Mouse (Mus musculus): ENCODE results near the gene Col1a1. TPM values are rescaled to one million over a fixed set of nuclear protein-coding genes. Genes with fewer than 3 reads are reported as not detected.

The Col1a1 gene
- polyA plus RNA-seq, 1 experiment from 2014 or later: 569 TPM

DNA sequence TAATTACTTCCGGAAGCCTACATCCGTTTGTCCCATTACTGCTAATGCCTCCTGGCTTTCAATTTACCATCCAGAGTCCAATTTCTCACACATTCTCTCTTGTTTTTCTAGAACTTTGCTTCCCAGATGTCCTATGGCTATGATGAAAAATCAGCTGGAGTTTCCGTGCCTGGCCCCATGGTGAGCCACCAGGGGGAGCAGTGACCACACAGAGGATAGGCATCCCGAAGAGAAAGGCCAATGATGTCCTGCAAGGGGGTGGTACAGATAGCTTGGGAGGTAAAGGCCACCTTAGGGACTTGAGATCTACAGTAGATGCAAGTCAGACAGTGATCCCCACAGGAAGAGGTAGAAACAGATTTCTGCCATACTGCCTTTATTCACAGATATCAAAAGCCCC is 3.3 kb downstream of the Col1a1 start:
- Histone ChIP-seq H3K27me3 (peaks cover 88% of the 10 kb centered on the region), H3K36me3 (no peaks in the 10 kb centered on the region), H3K4me1 (peaks cover 18% of the 10 kb centered on the region), H3K9me3 (no peaks in the 10 kb centered on the region), H3K4me2 (replicated peaks) (no peak overlapping the region), H3K27ac (replicated peaks) (no peak overlapping the region), H3K4me3 (no peak overlapping the region), H3K9ac (replicated peaks) (no peak overlapping the region)
- 21% methylated on average over 4 of the region's 4 CpGs for WGBS
- no peak for ATAC-seq (ENCODE audit: low FRiP score, low read depth)

- WGBS: 42% methylated on average over 9 of the region's 9 CpGs
- no peaks in the 10 kb centered on the region for H3K9me3 ChIP-seq
- H3K4me2 ChIP-seq (replicated peaks): no peak overlapping the region
- no peak overlapping the region for H3K4me3 ChIP-seq
- peaks cover 18% of the 10 kb centered on the region for H3K4me1 ChIP-seq
- no peak overlapping the region for H3K9ac ChIP-seq (replicated peaks)
- H3K27ac ChIP-seq (replicated peaks): no peak overlapping the region
- no peak for ATAC-seq (ENCODE audit: low FRiP score, low read depth)
- H3K36me3 ChIP-seq: no peaks in the 10 kb centered on the region
- peaks cover 70% of the 10 kb centered on the region for H3K27me3 ChIP-seq
Measured at GRCm38 (mm10) chr11:94941121-94941520, 5.1 kb downstream of the Col1a1 start.

DNA sequence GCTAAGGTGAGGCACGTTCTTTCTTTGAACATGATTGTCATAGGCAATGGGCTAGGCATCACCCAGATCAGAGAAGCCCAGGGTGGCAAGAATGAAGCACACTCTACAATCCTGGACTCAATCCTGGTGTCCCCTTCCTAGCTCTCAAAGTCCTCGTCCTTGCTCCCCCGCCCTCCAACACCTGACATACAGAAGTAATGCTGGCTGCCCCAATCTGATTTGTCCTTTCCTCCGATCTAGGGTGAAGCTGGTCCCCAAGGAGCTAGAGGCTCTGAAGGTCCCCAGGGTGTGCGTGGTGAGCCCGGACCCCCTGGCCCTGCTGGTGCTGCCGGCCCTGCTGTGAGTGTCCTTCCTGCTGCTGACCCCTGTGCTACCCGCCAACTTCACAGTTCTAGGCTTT is 5.8 kb downstream of the Col1a1 start:
- H3K9ac ChIP-seq (replicated peaks): no peak overlapping the region
- H3K4me1 ChIP-seq: peaks cover 14% of the 10 kb centered on the region
- no peak overlapping the region for H3K4me2 ChIP-seq (replicated peaks)
- no peaks in the 10 kb centered on the region for H3K36me3 ChIP-seq
- 83% methylated on average over 8 of the region's 8 CpGs for WGBS
- H3K27ac ChIP-seq (replicated peaks): no peak overlapping the region
- H3K4me3 ChIP-seq: no peak overlapping the region
- H3K27me3 ChIP-seq: peaks cover 63% of the 10 kb centered on the region
- ATAC-seq (ENCODE audit: low FRiP score, low read depth): no peak
- H3K9me3 ChIP-seq: no peaks in the 10 kb centered on the region

DNA sequence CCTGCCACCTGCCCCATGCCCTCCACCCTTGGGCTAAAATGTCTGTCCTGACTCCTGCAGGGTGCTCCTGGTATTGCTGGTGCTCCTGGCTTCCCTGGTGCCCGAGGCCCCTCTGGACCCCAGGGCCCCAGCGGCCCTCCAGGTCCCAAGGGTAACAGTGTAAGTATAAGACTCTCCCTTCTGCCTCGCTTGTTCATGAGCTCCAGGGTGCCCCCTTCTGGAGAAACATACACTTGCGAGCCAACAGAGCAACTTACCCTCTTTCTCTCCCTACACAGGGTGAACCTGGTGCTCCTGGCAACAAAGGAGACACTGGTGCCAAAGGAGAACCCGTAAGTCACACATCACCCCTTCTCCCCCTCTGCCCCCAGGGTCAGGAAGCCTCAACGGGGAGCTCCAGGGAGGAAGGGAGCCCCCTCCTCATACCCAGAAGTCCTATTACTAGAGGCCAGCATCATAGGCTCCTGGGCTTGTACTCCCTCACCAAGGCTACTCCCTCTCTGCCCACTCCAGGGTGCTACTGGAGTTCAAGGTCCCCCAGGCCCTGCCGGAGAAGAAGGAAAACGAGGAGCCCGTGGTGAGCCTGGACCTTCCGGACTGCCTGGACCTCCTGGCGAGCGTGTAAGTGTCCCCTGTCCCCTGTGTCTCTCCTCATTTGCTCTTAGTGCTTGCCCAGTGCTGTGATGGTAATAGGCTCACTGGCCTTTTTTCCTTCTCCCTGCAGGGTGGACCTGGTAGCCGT is 6.4 kb downstream of the Col1a1 start:
- H3K9me3 ChIP-seq: no peaks in the 10 kb centered on the region
- H3K4me3 ChIP-seq: no peak overlapping the region
- H3K4me1 ChIP-seq: peaks cover 9% of the 10 kb centered on the region
- no peak for ATAC-seq (ENCODE audit: low FRiP score, low read depth)
- H3K27ac ChIP-seq (replicated peaks): no peak overlapping the region
- no peak overlapping the region for H3K4me2 ChIP-seq (replicated peaks)
- H3K27me3 ChIP-seq: peaks cover 59% of the 10 kb centered on the region
- no peak overlapping the region for H3K9ac ChIP-seq (replicated peaks)
- H3K36me3 ChIP-seq: no peaks in the 10 kb centered on the region
- 53% methylated on average over 13 of the region's 13 CpGs for WGBS

DNA sequence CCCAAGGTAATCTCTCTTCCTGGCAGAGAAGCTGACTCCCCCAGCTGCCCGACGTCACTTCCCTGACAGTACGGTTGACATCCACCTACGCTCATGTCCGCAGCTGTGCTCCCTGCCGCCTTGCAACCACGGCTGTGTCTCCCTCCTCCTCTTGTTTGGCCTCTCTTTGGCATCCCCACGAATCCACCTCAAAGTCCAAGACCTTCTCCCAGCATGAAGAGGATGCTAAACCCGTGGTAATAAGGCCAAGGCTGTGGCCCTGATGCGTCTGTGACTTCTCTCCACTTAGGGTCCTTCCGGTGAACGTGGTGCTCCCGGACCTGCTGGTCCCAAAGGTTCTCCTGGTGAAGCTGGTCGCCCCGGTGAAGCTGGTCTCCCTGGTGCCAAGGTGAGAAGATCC is 7.0 kb downstream of the Col1a1 start:
- no peak overlapping the region for H3K4me2 ChIP-seq (replicated peaks)
- H3K36me3 ChIP-seq: no peaks in the 10 kb centered on the region
- no peak overlapping the region for H3K27ac ChIP-seq (replicated peaks)
- no peaks in the 10 kb centered on the region for H3K9me3 ChIP-seq
- no peak for ATAC-seq (ENCODE audit: low FRiP score, low read depth)
- 84% methylated on average over 15 of the region's 15 CpGs for WGBS
- no peak overlapping the region for H3K9ac ChIP-seq (replicated peaks)
- peaks cover 53% of the 10 kb centered on the region for H3K27me3 ChIP-seq
- H3K4me3 ChIP-seq: no peak overlapping the region
- H3K4me1 ChIP-seq: 0 out of 2 replicates have a peak, but pooled peaks cover 3% of the 10 kb centered on the region

GRCm38 (mm10) chr11:94944295-94944694 is 8.3 kb downstream of the Col1a1 start:
- Histone ChIP-seq H3K4me3 (no peak overlapping the region), H3K4me2 (replicated peaks) (no peak overlapping the region), H3K4me1 (0 out of 2 replicates have a peak, but pooled peaks cover 2% of the 10 kb centered on the region), H3K36me3 (no peaks in the 10 kb centered on the region), H3K9me3 (no peaks in the 10 kb centered on the region), H3K27ac (replicated peaks) (no peak overlapping the region), H3K27me3 (peaks cover 41% of the 10 kb centered on the region), H3K9ac (replicated peaks) (no peak overlapping the region)
- ATAC-seq (ENCODE audit: low FRiP score, low read depth): no peak
- 22% methylated on average over 8 of the region's 8 CpGs for WGBS

GRCm38 (mm10) chr11:94945236-94945635 is 9.2 kb downstream of the Col1a1 start:
- 0 out of 2 replicates have a peak, but pooled peaks cover 2% of the 10 kb centered on the region for H3K4me1 ChIP-seq
- peaks cover 32% of the 10 kb centered on the region for H3K27me3 ChIP-seq
- H3K27ac ChIP-seq (replicated peaks): no peak overlapping the region
- H3K4me3 ChIP-seq: no peak overlapping the region
- no peak overlapping the region for H3K4me2 ChIP-seq (replicated peaks)
- H3K36me3 ChIP-seq: no peaks in the 10 kb centered on the region
- no peak for ATAC-seq (ENCODE audit: low FRiP score, low read depth)
- WGBS: 82% methylated on average over 12 of the region's 12 CpGs
- no peak overlapping the region for H3K9ac ChIP-seq (replicated peaks)
- no peaks in the 10 kb centered on the region for H3K9me3 ChIP-seq

DNA sequence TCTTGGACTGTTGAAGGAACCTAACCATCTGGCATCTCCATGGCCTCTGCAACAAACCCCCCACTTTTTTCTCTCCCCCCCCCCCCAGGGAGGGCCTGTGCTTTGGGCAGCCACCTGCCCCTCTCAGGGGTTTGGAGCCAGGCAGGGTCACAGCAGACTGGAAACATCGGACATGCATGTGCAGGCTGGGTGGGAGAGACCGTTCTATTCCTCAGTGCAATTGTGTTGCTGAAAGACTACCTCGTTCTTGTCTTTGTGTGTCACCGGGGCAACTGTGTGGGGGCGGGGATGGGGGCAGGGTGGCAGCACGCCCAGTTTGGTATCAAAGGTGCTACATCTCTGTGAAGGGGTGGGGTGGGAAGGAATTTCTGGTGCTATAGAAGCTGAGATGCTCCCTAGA is 16.1 kb downstream of the Col1a1 start:
- Histone ChIP-seq H3K27me3 (peaks cover 3% of the 10 kb centered on the region; the same call in 1 of the 2 replicates), H3K9ac (replicated peaks) (no peak overlapping the region), H3K27ac (replicated peaks) (peak overlapping the region; percentile 50), H3K4me1 (peaks cover 19% of the 10 kb centered on the region), H3K4me2 (replicated peaks) (peak overlapping the region; percentile 6; the same call in 1 of the 2 replicates), H3K9me3 (no peaks in the 10 kb centered on the region), H3K36me3 (no peaks in the 10 kb centered on the region), H3K4me3 (no peak overlapping the region)
- ATAC-seq (ENCODE audit: low FRiP score, low read depth): peak; percentile 60; the same call in 1 of the 2 replicates
- WGBS: 7% methylated on average over 6 of the region's 6 CpGs

GRCm38 (mm10) chr11:94955103-94955502 is 19.1 kb downstream of the Col1a1 start:
- Histone ChIP-seq H3K27me3 (0 out of 2 replicates have a peak, but pooled peaks cover 9% of the 10 kb centered on the region), H3K9ac (replicated peaks) (no peak overlapping the region), H3K27ac (replicated peaks) (no peak overlapping the region), H3K4me3 (no peak overlapping the region), H3K36me3 (no peaks in the 10 kb centered on the region), H3K4me1 (peaks cover 21% of the 10 kb centered on the region), H3K9me3 (no peaks in the 10 kb centered on the region), H3K4me2 (replicated peaks) (no peak overlapping the region)
- 77% methylated on average over 9 of the region's 9 CpGs for WGBS
- ATAC-seq (ENCODE audit: low FRiP score, low read depth): no peak

DNA sequence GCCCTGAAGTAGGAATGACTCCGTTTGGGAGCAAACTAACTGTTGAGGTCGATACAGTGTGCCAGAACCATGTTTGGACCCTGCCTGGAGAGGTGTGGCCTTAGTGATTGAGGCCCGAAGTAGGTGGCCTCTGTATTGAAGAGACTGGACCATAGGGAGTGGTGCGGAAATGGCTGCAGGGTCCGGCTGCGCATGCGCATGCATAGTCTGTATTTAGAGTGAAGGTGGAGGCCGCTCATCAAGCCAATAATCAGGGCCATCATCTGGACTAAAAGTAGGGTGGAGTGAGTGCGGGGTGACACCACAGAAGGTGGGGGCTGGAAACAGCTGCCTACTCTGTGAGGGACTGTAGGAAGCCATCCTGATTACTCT is 21.7 kb downstream of the Col1a1 start:
- Histone ChIP-seq H3K4me2 (replicated peaks) (no peak overlapping the region), H3K4me3 (no peak overlapping the region), H3K27ac (replicated peaks) (no peak overlapping the region), H3K9ac (replicated peaks) (no peak overlapping the region), H3K4me1 (peaks cover 15% of the 10 kb centered on the region; the same call in 1 of the 2 replicates), H3K27me3 (0 out of 2 replicates have a peak, but pooled peaks cover 6% of the 10 kb centered on the region), H3K36me3 (no peaks in the 10 kb centered on the region), H3K9me3 (no peaks in the 10 kb centered on the region)
- 84% methylated on average over 9 of the region's 9 CpGs for WGBS
- no peak for ATAC-seq (ENCODE audit: low FRiP score, low read depth)

DNA sequence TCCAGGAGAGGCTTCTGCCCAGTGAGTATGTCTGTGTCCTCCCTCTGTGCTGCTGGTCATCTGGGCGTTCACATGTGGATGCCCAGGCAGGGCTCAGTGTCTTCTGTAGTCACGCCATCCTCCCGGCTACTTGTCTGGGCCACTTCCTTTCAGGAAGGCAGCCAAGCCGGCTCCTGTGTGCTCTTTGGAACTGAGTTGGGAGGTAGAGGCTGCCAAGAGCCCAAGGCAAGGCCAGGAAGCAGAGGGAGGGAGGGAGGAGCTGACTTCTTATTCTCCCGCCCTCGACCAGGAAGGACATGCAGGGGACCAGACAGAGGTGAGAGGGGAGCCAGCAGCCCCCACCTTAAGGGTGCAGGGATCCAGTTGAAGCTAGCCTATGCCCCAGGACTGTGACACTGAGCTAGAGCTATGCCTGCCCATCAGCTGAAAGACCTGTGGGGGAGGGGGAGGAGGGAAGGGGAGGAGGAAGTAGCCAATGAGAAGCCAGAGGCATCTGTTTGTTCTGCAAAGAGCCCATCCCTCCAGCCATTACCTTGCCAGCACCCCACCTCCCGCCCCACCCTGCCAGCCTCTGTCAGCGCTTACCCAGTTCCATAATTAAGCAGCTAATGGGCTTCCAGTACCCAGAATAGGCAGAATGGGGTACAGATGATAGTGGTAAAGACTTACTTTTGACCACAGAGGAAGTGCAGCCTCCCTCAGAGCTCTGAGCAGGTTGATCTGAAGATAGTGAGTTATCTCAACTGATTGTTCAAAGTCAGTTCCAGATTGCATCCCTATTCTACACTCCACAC is 22.2 kb downstream of the Col1a1 start:
- Histone ChIP-seq H3K9me3 (no peaks in the 10 kb centered on the region), H3K36me3 (no peaks in the 10 kb centered on the region), H3K27me3 (0 out of 2 replicates have a peak, but pooled peaks cover 6% of the 10 kb centered on the region), H3K27ac (replicated peaks) (no peak overlapping the region), H3K4me2 (replicated peaks) (no peak overlapping the region), H3K4me3 (no peak overlapping the region), H3K4me1 (peaks cover 12% of the 10 kb centered on the region; the same call in 1 of the 2 replicates), H3K9ac (replicated peaks) (no peak overlapping the region)
- 24% methylated on average over 8 of the region's 8 CpGs for WGBS
- ATAC-seq (ENCODE audit: low FRiP score, low read depth): no peak

- Histone ChIP-seq H3K4me1 (peaks cover 4% of the 10 kb centered on the region; the same call in 1 of the 2 replicates), H3K4me2 (replicated peaks) (no peak overlapping the region), H3K4me3 (no peak overlapping the region), H3K27ac (replicated peaks) (no peak overlapping the region), H3K27me3 (0 out of 2 replicates have a peak, but pooled peaks cover 5% of the 10 kb centered on the region), H3K36me3 (no peaks in the 10 kb centered on the region), H3K9me3 (no peaks in the 10 kb centered on the region), H3K9ac (replicated peaks) (no peak overlapping the region)
- ATAC-seq (ENCODE audit: low FRiP score, low read depth): no peak
- WGBS: 79% methylated on average over 5 of the region's 5 CpGs
Measured at GRCm38 (mm10) chr11:94962534-94963101, 26.6 kb downstream of the Col1a1 start.

All from midbrain, embryonic 12.5 days (tissue).